Mouse (Mus musculus): Measurements from ENCODE around the gene Cul1.

- no peak for TF ChIP-seq CTCF (IDR thresholded peaks at IDR 0.05; ENCODE audit: borderline replicate concordance, insufficient read depth, low read length)
- TF ChIP-seq POLR2A (IDR thresholded peaks at IDR 0.05; ENCODE audit: low read depth, low read length): no peak
Observed at GRCm38 (mm10) chr6:47426136-47426535, 27.1 kb upstream of the Cul1 start.

All from embryonic fibroblast, embryonic 13.5 days (primary cell).